Mouse (Mus musculus): ENCODE data around the gene Stum.

- no peak for TF ChIP-seq CTCF (IDR thresholded peaks at IDR 0.05; ENCODE audit: low read depth, low read length)
- no peak for TF ChIP-seq POLR2A (IDR thresholded peaks at IDR 0.05; ENCODE audit: extremely low read depth, insufficient read depth, low read length)
Observed at GRCm38 (mm10) chr1:180407727-180408719, 75.3 kb downstream of the Stum start.
